Mouse (Mus musculus): ENCODE results near the gene Bud13. TPM values are rescaled to one million over a fixed set of nuclear protein-coding genes. Genes with fewer than 3 reads are reported as not detected.

Bud13 gene
- total RNA-seq (2021), result 10 to 100 TPM in 1 of 2 experiments, 1 to 10 TPM in 1; 9.0 to 10.8 TPM
- long read RNA-seq, experiment 1, transcript Bud13-201 (10 exons, 2,539 nt), result major isoform, 8 of 11 reads
- long read RNA-seq, experiment 1, partial matches to known transcripts, result 1 of 11 reads
- long read RNA-seq, experiment 1, other reads (novel, unspliced or antisense), result 2 of 11 reads
- long read RNA-seq, experiment 2, transcript Bud13-201 (10 exons, 2,539 nt), result major isoform, 7 of 12 reads
- long read RNA-seq, experiment 2, partial matches to known transcripts, result 4 of 12 reads
- long read RNA-seq, experiment 2, other reads (novel, unspliced or antisense), result 1 of 12 reads

DNA sequence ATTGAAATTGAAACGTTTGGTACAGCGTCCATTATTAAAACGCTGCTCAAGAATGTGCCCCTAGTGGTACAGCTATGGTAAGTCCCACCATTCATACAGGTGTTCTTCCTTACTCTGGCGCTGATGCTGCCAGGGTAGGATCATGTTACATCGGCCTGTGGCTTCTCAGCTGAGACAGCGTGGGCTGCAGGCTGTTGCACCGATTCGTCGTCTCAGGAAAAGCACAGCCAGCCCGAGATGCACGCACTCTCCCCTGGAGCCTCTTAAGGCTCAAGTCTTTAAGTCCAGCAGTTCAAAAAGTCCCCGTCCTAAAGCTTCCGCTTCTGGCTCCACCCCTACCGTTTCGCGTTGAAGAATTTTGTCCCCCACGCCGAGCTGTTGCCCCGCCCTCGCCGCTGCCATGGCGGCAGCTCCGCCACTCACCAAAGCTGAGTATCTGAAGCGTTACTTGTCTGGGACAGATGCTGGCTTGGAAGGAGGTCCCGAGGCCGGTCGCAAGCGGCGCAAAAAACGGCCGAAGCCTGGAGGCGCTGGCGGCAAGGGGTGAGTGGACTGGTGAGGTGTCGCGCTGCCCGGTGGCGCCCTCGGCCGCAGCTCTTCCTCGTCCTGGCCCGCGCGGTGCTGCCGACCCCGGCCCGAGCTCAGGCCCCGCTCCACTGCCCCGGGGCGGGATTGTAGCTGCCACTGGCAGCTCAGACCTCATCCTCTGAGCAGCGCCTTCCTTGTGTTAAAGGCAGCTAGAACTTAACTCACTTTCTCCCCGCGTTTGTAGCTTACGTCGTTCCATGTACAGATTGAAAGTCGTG is at the start of gene Bud13:
TSS of gene Bud13 (plus strand) at position 378 of the 806 bp plus-strand sequence.
- peak; percentile 90 to 94 for DNase-seq (ENCODE audit: low spot score in 2 of 2)

DNA sequence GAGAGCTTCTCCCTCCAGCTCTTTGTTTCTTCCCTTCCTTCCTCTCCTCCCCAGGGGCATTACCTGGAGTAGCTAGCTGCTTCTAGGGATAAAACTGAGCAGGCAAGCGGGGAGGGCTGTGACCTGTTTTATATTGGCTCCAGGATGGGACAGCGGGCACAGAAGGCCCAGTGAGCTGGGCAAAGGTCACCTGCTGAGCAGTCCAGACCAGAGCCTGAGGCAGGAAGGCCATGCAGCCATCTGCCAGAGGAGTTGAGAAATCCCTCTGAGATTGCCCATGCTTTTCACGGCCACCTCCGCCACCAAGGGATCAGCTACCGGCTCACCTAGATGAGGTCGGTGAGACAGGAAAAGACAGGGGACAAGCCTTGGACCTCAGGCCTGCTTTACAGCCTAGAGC is 47.6 kb upstream of the Bud13 start:
- no peak for DNase-seq (ENCODE audit: low spot score in 2 of 2)

DNA sequence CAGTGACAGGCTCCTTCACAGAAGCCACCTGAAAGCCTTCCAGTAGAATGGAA is 47.4 kb upstream of the Bud13 start, which contains the start of gene Apoc3:
TSS of gene Apoc3 (minus strand) at position 41 of the 53 bp plus-strand sequence.
- no peak for DNase-seq (ENCODE audit: low spot score in 2 of 2)

DNA sequence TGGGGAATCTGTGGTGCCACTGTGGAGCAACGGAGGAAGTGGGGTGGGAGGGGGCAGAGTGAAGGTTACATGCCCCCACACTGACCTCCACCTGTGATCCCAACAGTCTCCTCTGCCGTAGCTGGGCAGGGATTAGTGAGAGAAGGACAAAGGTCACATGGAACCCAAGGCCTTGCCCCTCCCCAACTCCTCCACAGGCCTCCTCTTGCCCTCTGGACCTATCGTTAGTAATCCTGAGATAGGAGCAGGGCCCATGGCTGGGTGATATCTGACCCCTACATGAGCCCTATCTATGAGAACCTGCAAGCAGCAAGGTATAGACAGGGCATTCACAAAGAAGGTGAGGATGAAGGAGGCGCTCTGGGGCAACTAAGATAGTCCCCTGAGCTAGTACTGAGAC is 47.2 kb upstream of the Bud13 start:
- DNase-seq (ENCODE audit: low spot score in 2 of 2), result no peak

DNA sequence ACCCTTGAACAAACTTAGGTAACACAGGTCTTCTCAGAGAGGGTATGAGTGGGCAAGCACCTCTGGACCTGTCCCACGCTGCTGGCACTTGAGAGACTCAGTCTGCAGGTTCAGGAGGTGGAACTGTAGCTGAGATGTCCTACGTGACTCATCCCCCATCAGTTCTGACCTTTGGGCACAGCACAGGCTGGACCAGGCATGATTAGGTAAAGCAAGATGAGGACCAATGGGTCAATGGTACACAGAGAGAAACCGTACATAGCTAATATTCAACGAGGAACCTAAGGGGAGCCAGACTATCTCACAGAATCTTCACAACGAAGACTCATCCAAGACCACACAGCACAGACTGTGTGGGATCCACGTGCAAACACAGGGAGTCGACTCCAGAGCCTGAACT is 44.0 kb upstream of the Bud13 start:
- DNase-seq (ENCODE audit: low spot score in 2 of 2), result no peak

DNA sequence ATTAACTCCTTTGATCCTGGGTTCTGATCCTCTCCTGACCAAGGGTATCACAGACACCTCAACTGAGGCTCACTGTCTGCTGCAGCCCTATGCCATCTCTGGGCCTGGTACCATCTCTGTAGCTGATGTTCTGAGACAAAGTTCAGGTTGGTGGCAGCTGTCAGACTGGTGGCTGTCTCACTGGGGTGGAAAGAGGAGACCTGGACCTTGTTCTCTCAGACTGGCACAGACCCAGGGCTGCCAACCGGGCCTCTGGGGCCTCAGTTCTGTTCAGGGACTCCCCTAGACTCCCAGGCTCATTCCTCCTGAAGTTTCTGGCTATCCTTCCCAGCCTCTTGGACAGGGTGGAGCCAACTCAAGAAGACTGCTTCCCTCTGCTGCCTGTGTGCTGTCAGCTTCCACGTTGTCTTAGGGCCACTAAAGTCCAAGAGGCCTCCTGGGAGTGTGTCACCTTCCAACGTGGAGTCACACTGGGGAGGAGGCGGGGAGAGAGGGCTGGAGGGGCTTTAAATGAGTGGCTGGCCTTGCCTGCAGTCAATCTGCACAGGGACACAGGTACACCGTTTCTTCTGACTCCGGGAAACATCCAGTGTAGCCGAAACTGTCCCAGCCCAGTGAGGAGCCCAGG is 42.2 kb upstream of the Bud13 start, which contains the start of gene Apoa4:
TSS of gene Apoa4 (plus strand) at position 171 of the 628 bp plus-strand sequence.
- DNase-seq (ENCODE audit: low spot score in 2 of 2), result no peak

DNA sequence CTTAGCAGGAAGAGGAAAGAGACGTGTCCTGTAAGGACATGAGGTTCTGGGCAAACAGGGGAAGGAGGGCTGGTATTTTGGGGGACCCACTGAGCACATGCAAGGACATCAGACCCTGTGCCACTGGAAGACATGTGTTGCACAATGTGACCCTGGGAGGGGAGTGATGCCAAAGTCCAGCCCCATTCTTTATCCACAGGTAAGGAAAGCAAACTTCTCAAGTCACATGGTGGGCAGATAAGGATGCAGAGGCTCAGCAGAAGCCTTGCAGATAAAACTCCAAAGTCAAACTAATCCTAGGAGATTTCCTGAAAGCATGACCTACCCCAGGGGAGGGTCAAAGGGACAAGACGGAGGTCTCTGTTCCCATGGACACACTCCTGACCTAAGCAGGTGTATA is 41.0 kb upstream of the Bud13 start:
- no peak for DNase-seq (ENCODE audit: low spot score in 2 of 2)

DNA sequence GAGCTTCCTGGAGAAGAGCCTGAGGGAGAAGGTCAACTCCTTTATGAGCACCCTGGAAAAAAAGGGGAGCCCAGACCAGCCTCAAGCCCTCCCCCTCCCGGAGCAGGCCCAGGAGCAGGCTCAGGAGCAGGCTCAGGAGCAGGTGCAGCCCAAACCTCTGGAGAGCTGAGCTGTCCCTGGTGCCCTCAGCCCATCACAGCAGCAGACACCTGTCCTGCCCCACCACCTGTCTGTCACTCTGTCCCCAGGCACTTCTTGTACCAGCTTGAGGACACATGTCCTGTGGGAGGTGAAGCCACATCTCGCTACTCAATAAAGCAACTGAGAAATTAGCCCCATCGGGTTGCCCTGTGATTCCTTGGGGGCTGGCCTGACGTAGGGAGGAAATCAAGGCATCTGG is 39.7 kb upstream of the Bud13 start:
- no peak for DNase-seq (ENCODE audit: low spot score in 2 of 2)

DNA sequence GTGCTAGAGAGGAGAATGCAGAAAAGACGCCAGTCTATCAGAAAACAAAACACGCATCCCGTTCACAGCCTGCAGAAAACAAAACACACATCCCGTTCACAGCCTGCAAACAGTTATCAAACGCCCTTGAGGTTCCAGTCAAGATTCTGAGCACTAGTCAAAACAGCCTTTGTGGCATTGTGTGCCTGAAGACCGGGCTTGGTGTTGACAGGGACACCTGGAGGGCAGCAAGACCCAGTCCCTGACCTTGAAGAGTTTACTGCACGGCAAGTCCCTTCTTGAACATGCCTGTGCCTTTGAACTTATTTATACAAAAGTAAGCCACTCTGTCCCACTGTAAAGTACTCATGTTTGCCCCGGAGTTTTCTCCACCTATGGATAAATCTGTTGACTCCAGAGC is 39.2 kb upstream of the Bud13 start:
- DNase-seq (ENCODE audit: low spot score in 2 of 2), result no peak

DNA sequence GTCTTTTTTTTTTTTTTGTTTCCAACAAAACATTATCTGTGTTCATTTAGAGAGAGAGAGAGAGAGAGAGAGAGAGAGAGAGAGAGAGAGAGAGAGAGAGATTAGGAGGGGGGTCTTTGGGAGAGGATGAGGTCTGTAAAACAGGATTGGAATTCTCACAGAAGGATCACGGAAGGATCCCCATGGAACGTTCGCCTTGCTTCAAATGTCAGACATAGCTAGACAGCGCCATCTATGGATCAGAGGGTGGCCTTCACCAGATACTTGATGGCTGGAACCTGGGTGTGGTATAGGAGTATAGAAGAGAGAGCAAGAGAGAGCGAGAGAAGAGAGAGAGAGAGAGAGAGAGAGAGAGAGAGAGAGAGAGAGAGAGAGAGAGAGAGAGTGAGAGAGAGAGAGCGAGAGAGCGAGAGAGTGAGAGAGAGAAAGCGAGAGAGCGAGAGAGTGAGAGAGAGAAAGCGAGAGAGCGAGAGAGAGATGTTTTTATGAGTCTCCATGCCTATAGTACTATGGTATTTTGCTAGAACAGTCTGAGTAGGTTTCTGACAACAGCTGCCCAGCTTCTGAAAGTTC is 36.0 kb upstream of the Bud13 start:
- peak; percentile 41 to 81 for DNase-seq (ENCODE audit: low spot score in 2 of 2)

DNA sequence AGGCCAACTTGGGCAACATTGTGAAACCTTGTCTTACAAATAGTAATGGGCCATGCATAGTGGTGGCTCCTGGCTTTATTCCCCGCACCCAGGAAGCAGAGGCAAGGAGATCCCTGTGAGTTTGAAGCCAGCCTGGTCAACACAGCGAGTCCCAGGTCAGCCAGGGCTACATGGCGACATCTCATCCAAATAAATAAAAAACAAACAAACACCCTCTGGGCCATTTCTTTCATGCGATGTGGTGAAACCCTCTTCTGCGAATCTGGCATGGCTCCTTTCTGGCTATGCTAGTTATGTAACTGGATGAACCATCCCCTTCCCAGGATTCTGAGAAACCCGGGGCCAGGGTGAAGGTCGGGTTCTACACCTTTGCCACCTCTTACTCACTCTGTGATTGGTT is 26.6 kb upstream of the Bud13 start:
- no peak for DNase-seq (ENCODE audit: low spot score in 2 of 2)

DNA sequence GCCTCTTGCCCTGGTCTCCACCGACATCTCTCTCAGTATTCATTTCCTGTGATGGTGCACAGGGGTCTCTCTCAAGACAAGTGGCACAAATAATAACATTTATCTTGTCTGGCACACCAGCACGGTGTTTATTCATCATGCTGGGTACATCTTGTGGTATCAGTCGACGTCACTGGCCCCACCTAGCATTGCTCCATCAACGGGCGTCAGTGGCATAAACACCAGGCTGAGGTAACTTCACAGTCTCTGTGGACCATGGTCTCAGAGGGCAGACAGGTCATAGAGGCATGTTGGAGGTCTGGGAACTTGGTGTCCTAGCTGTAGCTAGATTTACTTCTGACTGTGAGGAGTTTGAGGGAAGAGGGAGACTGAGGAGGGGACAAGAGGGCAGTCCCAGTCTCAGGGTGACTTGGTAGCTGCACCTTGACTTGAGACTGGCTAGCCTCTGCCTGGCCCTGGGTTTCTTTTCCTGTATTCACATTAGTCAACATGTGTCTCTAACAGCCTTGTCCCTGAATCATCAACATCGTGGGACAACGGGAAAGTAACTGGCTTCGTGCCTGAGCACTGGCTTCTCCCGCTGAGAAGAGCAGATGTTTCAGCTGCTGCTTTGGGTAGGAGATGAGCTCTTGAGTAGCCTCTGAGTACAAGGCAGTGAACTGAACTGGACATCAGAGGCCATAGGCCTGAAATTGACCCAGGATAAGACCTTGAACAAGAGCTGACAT is 26.0 kb upstream of the Bud13 start:
- no peak for DNase-seq (ENCODE audit: low spot score in 2 of 2)

DNA sequence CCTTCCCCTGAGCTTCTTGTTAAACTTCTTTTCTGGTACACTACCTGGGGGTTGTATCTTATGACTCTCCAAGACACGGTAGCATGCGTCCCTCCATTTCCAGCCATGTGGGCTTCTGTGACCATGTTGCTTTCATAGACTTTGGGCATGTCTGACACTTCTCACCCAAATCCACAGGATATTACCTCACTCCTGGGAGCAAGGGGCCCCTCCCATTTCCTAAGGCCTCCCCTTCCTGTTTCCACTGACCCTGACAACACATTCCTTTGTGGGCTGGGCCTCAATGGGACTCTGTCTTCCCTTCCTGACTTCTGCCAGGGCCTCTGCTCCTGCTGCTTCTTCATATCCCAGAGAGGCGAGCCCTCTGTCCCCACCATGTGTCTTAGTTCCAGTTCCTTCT is 25.3 kb upstream of the Bud13 start:
- no peak for DNase-seq (ENCODE audit: low spot score in 2 of 2)

DNA sequence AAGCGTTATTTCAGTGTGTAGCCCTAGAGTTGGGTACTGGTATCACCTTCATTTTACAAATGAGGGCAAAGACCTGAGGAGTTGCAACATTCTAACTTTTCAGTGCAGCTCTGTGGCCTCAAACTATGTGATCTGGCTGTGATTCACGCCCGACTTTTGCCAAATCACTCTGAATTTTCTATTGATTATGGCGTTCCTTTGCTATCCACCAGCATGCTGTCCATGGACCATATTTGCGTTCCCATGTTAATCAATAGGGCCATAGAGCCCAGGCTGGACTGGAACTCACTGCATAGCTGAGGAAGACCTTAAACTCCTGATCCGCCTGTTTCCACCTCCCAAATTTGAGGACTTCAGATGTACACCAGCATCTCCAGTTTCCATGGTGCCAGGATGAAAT is 23.7 kb upstream of the Bud13 start:
- no peak for DNase-seq (ENCODE audit: low spot score in 2 of 2)

DNA sequence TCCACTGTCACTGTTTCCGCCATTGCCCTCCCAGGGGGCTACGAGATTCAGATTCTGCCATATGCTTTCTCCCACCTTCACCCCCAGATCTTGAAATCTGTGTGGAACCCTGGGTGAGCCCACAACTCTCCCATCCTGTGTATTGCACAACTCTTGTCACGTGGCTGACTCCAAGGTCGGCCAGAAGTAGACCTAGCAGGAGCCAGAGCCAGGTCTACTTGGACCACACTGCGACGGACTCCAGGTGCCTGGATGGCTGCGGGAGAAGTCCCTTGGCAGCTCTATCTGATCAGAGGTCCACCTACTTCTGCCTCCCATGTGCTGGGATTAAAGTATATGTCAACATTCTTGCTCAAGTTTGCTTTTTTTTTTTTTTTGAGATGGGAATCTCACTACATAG is 21.7 kb upstream of the Bud13 start:
- DNase-seq (ENCODE audit: low spot score in 2 of 2), result no peak

DNA sequence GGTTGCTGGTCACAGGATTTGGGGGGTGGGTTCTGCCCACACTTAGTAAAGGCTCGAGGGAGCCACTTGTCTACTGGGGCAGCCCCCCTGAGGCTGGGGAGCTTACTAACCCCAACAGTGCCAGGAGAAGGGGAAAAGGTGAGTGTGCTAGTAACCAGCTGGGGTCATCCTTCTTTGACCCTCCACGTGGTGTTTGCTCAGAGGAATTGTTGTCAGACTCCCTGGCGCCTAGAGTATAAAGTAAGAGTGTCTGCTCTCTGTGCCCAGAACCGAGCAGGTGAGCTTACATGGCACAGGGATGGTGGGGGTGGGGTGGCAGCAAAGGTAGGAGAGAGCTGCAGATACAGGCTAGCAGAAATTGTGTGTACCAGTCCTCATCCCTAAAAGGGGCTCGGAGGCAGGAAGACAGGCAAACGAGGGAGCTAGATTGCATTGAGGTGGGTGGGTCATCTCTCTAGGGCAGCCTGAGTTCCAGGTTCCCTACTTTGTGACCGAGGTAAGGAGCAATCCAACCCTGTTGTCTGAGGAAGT is 14.4 kb upstream of the Bud13 start, which contains the start of gene Apoa5:
TSS of gene Apoa5 (plus strand) at position 291 of the 531 bp plus-strand sequence.
- DNase-seq (ENCODE audit: low spot score in 2 of 2), result no peak

DNA sequence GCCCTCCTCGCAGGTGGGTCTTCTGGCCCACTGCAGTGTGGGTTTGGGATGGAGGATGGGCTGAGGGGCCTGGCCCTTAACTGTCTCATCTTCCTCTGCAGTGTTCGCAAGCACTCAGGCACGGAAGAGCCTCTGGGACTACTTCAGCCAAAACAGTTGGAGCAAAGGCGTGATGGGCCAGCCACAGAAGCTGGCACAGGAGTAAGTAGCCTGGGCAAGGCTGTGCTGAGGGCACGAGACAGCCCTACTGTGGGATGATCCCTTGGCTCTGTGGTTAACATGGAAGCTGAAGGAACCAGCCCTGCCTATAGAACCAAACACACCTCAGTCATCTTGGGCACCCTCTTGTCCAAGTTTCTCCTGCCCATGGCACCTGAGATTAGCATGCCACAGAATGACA is 13.7 kb upstream of the Bud13 start:
- no peak for DNase-seq (ENCODE audit: low spot score in 2 of 2)

DNA sequence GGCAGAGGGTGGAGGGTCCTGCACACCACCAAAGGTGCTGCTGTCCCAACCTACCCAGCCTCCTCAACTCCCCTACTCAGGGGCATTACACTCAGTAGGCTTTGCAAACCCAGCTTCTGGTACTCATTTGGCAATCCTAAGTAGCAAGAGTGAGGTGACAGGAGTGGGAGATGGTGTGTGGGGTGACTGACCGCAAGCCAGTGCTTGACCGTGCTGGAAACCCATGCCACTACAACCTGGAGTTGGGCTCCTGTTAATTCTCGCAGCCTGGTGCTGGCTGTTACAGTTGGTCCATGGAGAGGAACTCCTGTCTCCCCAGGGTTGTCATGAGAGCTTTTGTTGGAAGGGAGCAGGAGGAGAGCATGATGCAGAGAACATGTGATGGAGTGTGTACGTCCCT is 12.0 kb upstream of the Bud13 start:
- DNase-seq (ENCODE audit: low spot score in 2 of 2), result no peak

DNA sequence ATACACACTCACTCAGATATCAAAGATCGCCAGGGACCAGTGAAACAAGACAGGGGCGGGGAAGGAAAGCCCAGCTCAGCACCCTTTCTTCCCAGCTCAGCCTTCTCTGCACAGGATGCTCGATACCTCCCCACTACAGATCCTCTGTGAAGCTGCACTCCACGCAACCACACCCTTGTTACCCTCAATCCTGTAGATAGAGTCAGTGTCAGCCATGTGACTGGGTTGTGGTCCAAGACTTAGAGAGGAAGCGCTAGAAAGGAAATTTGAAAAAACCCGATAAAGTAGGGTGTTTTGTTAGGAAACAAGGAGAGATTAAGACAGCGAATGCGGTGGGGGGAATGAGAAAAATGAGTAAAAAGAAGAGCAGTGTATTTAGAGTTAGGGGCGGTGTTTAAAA is 10.7 kb upstream of the Bud13 start:
- no peak for DNase-seq (ENCODE audit: low spot score in 2 of 2)

DNA sequence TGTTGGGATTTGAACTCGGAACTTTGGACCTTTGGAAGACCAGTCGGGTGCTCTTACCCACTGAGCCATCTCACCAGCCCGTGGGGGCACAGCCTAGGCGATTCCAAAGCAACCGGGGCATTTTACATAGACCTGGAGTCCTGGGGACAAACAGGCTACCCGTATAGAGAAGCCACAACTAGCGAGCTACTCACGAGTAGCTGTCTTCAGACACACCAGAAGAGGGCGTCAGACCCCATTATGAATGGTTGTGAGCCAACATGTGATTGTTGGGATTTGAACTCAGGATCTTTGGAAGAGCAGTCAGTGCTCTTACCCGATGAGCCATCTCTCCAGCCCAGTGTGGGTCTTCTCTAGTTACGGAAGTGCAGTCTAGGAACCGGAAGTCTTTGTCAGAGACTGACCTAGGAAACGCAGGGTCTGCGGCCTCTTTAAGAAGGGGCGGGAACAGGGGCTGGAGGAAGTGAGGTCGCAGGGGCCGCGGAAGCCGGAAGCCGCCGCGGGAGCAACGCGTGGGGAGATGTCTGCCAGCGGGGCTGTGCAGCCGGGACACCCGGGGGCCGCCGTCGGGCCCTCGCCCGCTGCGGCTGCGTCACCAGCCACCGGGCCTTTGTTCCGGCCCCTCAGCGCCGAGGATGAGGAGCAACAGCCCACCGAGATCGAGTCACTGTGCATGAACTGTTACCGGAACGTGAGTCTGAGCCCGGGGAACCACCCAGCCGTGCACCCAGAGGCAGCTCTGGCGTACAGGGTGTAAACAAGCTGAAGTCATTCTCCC is 9.9 kb upstream of the Bud13 start, which contains the start of gene Zpr1:
TSS of gene Zpr1 (plus strand) at position 388 of the 778 bp plus-strand sequence.
- peak; percentile 78 to 92 for DNase-seq (ENCODE audit: low spot score in 2 of 2)
